Mouse (Mus musculus): ENCODE results near the gene Gng12.

GRCm38 (mm10) chr6:67033604-67034003 is 137.4 kb downstream of the Gng12 start:
- TF ChIP-seq EP300 (IDR thresholded peaks at IDR 0.05) (no peak), CTCF (IDR thresholded peaks at IDR 0.05) (no peak)
